ENCODE assay signal across 27 mouse cellular contexts in genomic region chr14:101714414-101714813, GRCm38 (mm10). TPM values are rescaled to one million over a fixed set of nuclear protein-coding genes. Genes with fewer than 3 reads are reported as not detected.
A peak's percentile ranks its signal among the peaks of the same experiment; 100 is the strongest.
DNase-seq lines count a peak whose midpoint lies in the region; ATAC-seq and TF ChIP-seq lines count a peak whose summit lies in the region.
"Had no signal": no experiment of that assay in that cellular context is flagged by ENCODE, and none has a peak within 500 bp of the region (broad histone marks: within the 10 kb centered on the region; RNA-seq: fewer than 3 reads in every experiment).

No protein-coding gene starts in this region.

- TF ChIP-seq EP300 in CH12.LX (IDR thresholded peaks at IDR 0.05; ENCODE audit: low read length): peak; percentile 30; the same call in 1 of the 2 replicates

- no peak for TF ChIP-seq RAD21 in CH12.LX (IDR thresholded peaks at IDR 0.05; ENCODE audit: low read depth, low read length)

- POLR2A ChIA-PET in Patski (lab: Charles Lee): no interaction called here

- H3K9ac ChIP-seq in kidney, embryonic 14.5 days (ENCODE audit: low read depth, low read length): no peak overlapping the region
- H3K9ac ChIP-seq in kidney, embryonic 16.5 days (replicated peaks; ENCODE audit: low read length): no peak overlapping the region
- H3K9ac ChIP-seq in CH12.LX (ENCODE audit: insufficient read depth, low read depth): no peak overlapping the region
- H3K9ac ChIP-seq in intestine, embryonic 16.5 days (ENCODE audit: low read depth, low read length): no peak overlapping the region
- H3K9ac ChIP-seq: embryonic facial prominence, embryonic 13.5 days; embryonic facial prominence, embryonic 15.5 days; forebrain, embryonic 12.5 days had no signal

- H3K36me3 ChIP-seq in kidney, embryonic 14.5 days (ENCODE audit: control insufficient read depth, insufficient read depth, low read length): no peaks in the 10 kb centered on the region
- no peaks in the 10 kb centered on the region for H3K36me3 ChIP-seq in kidney, embryonic 16.5 days (ENCODE audit: insufficient read depth, low read length)
- H3K36me3 ChIP-seq in CH12.LX (replicated peaks in 1 of 2; ENCODE audit: control insufficient read depth in 1 of 2, insufficient read depth in 1 of 2, low read length in 1 of 2): no peaks in the 10 kb centered on the region
- H3K36me3 ChIP-seq in intestine, embryonic 16.5 days (ENCODE audit: control insufficient read depth, insufficient read depth, low read length): no peaks in the 10 kb centered on the region
- H3K36me3 ChIP-seq: embryonic facial prominence, embryonic 13.5 days; embryonic facial prominence, embryonic 15.5 days; forebrain, embryonic 10.5 days; forebrain, embryonic 12.5 days; G1E had no signal

- H3K9me3 ChIP-seq in kidney, embryonic 14.5 days (ENCODE audit: control insufficient read depth, low read length): no peaks in the 10 kb centered on the region
- H3K9me3 ChIP-seq in kidney, embryonic 16.5 days (ENCODE audit: low read length): no peaks in the 10 kb centered on the region
- H3K9me3 ChIP-seq in CH12.LX (replicated peaks; ENCODE audit: low read length): no peaks in the 10 kb centered on the region
- no peaks in the 10 kb centered on the region for H3K9me3 ChIP-seq in intestine, embryonic 16.5 days (ENCODE audit: control insufficient read depth, low read length)
- H3K9me3 ChIP-seq: embryonic facial prominence, embryonic 13.5 days; embryonic facial prominence, embryonic 15.5 days; forebrain, embryonic 10.5 days; forebrain, embryonic 12.5 days had no signal

- no peak overlapping the region for H3K4me3 ChIP-seq in kidney, embryonic 14.5 days (ENCODE audit: low read length)
- H3K4me3 ChIP-seq in kidney, embryonic 16.5 days (ENCODE audit: low read length): no peak overlapping the region
- no peak overlapping the region for H3K4me3 ChIP-seq in CH12.LX (replicated peaks in 1 of 3; ENCODE audit: low read depth in 2 of 3, low read length in 2 of 3, poor library complexity in 1 of 3)
- no peak overlapping the region for H3K4me3 ChIP-seq in intestine, embryonic 16.5 days (ENCODE audit: low read length)
- H3K4me3 ChIP-seq: embryonic facial prominence, embryonic 13.5 days; embryonic facial prominence, embryonic 15.5 days; erythroblast, embryonic 14.5 days; forebrain, embryonic 10.5 days; forebrain, embryonic 12.5 days had no signal

- TF ChIP-seq CTCF in CH12.LX (conservative IDR thresholded peaks at IDR 0.05 in 1 of 2, IDR thresholded peaks at IDR 0.05 in 1 of 2; ENCODE audit: low read depth in 2 of 2, low read length in 2 of 2): no peak
- no peak for TF ChIP-seq CTCF in Patski (IDR thresholded peaks at IDR 0.05)

- 55% methylated on average over 2 of the region's 2 CpGs for WGBS in kidney, embryonic 14.5 days
- 61% methylated on average over 2 of the region's 2 CpGs for WGBS in kidney, embryonic 16.5 days
- WGBS in intestine, embryonic 16.5 days: 85% methylated on average over 2 of the region's 2 CpGs

- CTCF ChIA-PET in Patski (lab: Charles Lee): interaction anchor here (1.1 to 1.2 kb wide), 2 partner anchors 11 to 19 kb away, joined by 3 read pairs; no protein-coding TSS in a partner anchor

- no peaks in the 10 kb centered on the region for H3K4me1 ChIP-seq in kidney, embryonic 14.5 days (ENCODE audit: control insufficient read depth, insufficient read depth, low read length)
- H3K4me1 ChIP-seq in kidney, embryonic 16.5 days (ENCODE audit: insufficient read depth, low read length): peaks cover 4% of the 10 kb centered on the region; the same call in 1 of the 2 replicates
- H3K4me1 ChIP-seq in CH12.LX (ENCODE audit: control insufficient read depth in 1 of 2, insufficient read depth in 2 of 2): peaks cover 5 to 35% of the 10 kb centered on the region in 2 experiments; a peak in 2 of 4 replicates
- H3K4me1 ChIP-seq in intestine, embryonic 16.5 days (ENCODE audit: control insufficient read depth, insufficient read depth, low read length): no peaks in the 10 kb centered on the region
- H3K4me1 ChIP-seq: embryonic facial prominence, embryonic 13.5 days; embryonic facial prominence, embryonic 15.5 days; forebrain, embryonic 12.5 days had no signal

- H3K27me3 ChIP-seq in kidney, embryonic 14.5 days (ENCODE audit: control insufficient read depth, insufficient read depth, low read length): no peaks in the 10 kb centered on the region
- H3K27me3 ChIP-seq in kidney, embryonic 16.5 days (ENCODE audit: insufficient read depth, low read length): no peaks in the 10 kb centered on the region
- H3K27me3 ChIP-seq in CH12.LX (replicated peaks) (no peaks in the 10 kb centered on the region), Patski (no peaks in the 10 kb centered on the region)
- no peaks in the 10 kb centered on the region for H3K27me3 ChIP-seq in intestine, embryonic 16.5 days (replicated peaks; ENCODE audit: control insufficient read depth, insufficient read depth, low read length)
- H3K27me3 ChIP-seq: embryonic facial prominence, embryonic 13.5 days; embryonic facial prominence, embryonic 15.5 days; forebrain, embryonic 12.5 days had no signal

- dilution Hi-C loops in CH12.LX (cut with MboI; ENCODE audit: extremely low pct_ligation_motif_present, extremely low pct_unique_long_range_greater_than_20kb, low sequenced_read_pairs): no loop called here

- no peak overlapping the region for H3K27ac ChIP-seq in kidney, embryonic 14.5 days (ENCODE audit: low read depth, low read length)
- no peak overlapping the region for H3K27ac ChIP-seq in kidney, embryonic 16.5 days (ENCODE audit: low read length)
- no peak overlapping the region for H3K27ac ChIP-seq in CH12.LX (ENCODE audit: insufficient read depth, low read depth)
- no peak overlapping the region for H3K27ac ChIP-seq in intestine, embryonic 16.5 days (ENCODE audit: low read length)
- H3K27ac ChIP-seq: embryonic facial prominence, embryonic 13.5 days; embryonic facial prominence, embryonic 15.5 days; forebrain, embryonic 10.5 days; forebrain, embryonic 12.5 days had no signal

- DNase-seq in kidney, adult 9 months: no peak
- DNase-seq in kidney, postnatal 25 days: no peak
- DNase-seq in CH12.LX (ENCODE audit: extremely low read depth) (no peak), Patski (ENCODE audit: low read depth, low spot score) (no peak)
- DNase-seq: adrenal gland, adult 2 months; adrenal gland, postnatal 10 days; adrenal gland, postnatal 25 days; cerebellum, adult 11 months; cerebellum, adult 18-20 months; cerebellum, adult 8-10 months; cerebellum, adult 9-11 months; cerebellum, postnatal 14 days; cerebellum, postnatal 36 days; embryo, embryonic 11 days had no signal

- H3K4me2 ChIP-seq in kidney, embryonic 14.5 days (replicated peaks; ENCODE audit: low read depth, low read length): no peak overlapping the region
- no peak overlapping the region for H3K4me2 ChIP-seq in kidney, embryonic 16.5 days (replicated peaks; ENCODE audit: low read depth, low read length)
- H3K4me2 ChIP-seq in CH12.LX (ENCODE audit: insufficient read depth, low read depth, poor library complexity, severe bottlenecking): no peak overlapping the region
- H3K4me2 ChIP-seq in intestine, embryonic 16.5 days (ENCODE audit: low read depth, low read length): no peak overlapping the region
- H3K4me2 ChIP-seq: embryonic facial prominence, embryonic 13.5 days; embryonic facial prominence, embryonic 15.5 days; forebrain, embryonic 12.5 days had no signal

- no peak for TF ChIP-seq POLR2A in CH12.LX (IDR thresholded peaks at IDR 0.05; ENCODE audit: low read depth, low read length)

- no peaks in the 10 kb centered on the region for H3K79me2 ChIP-seq in CH12.LX (replicated peaks; ENCODE audit: control insufficient read depth, extremely low read depth, insufficient read depth, poor library complexity, severe bottlenecking)

- in situ Hi-C loops in CH12.LX (cut with MboI; ENCODE audit: low pct_ligation_motif_present, low pct_unique_long_range_greater_than_20kb, low sequenced_read_pairs) (no loop called here), Patski (cut with MboI; ENCODE audit: low pct_unique_long_range_greater_than_20kb) (no loop called here)

- peak; percentile 55; the same call in 1 of the 2 replicates for ATAC-seq in kidney, embryonic 14.5 days (ENCODE audit: low FRiP score, low TSS enrichment)
- peak; percentile 69; the same call in 1 of the 2 replicates for ATAC-seq in kidney, embryonic 16.5 days (ENCODE audit: low FRiP score, low TSS enrichment)
- ATAC-seq in Patski: peak; percentile 31
- no peak for ATAC-seq in intestine, embryonic 16.5 days
- ATAC-seq: forebrain, embryonic 14.5 days; forebrain, embryonic 16.5 days had no signal

TF ChIP-seq in CH12.LX, 34 proteins besides CTCF, POLR2A, EP300 and RAD21 (continues in another document):
- TF ChIP-seq JUN (IDR thresholded peaks at IDR 0.05; ENCODE audit: insufficient read depth, low read depth, low read length): no peak
- no peak for TF ChIP-seq BHLHE40 (IDR thresholded peaks at IDR 0.05; ENCODE audit: low read depth, low read length)
- TF ChIP-seq CHD2 (IDR thresholded peaks at IDR 0.05; ENCODE audit: low read length): no peak
- no peak for TF ChIP-seq KAT2A (IDR thresholded peaks at IDR 0.05; ENCODE audit: insufficient replicate concordance, low read length)
- TF ChIP-seq IRF4 (IDR thresholded peaks at IDR 0.05; ENCODE audit: low read depth, low read length): no peak
- TF ChIP-seq USF2 (conservative IDR thresholded peaks at IDR 0.05; ENCODE audit: low read depth, low read length): no peak
- no peak for TF ChIP-seq MAZ (IDR thresholded peaks at IDR 0.05; ENCODE audit: low read depth, low read length)
- no peak for TF ChIP-seq ELF1 (IDR thresholded peaks at IDR 0.05; ENCODE audit: low read depth, low read length)
- no peak for TF ChIP-seq SMC3 (IDR thresholded peaks at IDR 0.05; ENCODE audit: low read depth, low read length)
- no peak for TF ChIP-seq CHD1 (IDR thresholded peaks at IDR 0.05; ENCODE audit: low read depth, low read length)
- TF ChIP-seq MAFK (IDR thresholded peaks at IDR 0.05; ENCODE audit: insufficient replicate concordance, low read length): no peak

RNA-seq across cellular contexts. Expression of gene Gm9922, which starts 15.2 kb away (rescaled TPM):
- 1.6 and 3.0 TPM in 2 replicates for polyA plus RNA-seq in kidney, embryonic 14.5 days (2014; fragmentation: Nextera tagmentation; extraction: Ambion mirVana)
- 3.0 and 3.7 TPM in 2 replicates for polyA plus RNA-seq in kidney, embryonic 16.5 days (2015; fragmentation: Nextera tagmentation; extraction: Ambion mirVana)
- total RNA-seq in CH12.LX (2012; rRNA removed) (0.42 and 0.64 TPM in 2 replicates), CH12.LX (2014; rRNA removed) (not detected in 2 replicates)
- polyA plus RNA-seq in CH12.LX (2012; ENCODE audit: insufficient read length, low read depth) (0.76 TPM in 1 of 2 replicates, not detected in the other), Patski (2021) (3.2 TPM)
- 0.35 and 0.61 TPM in 2 replicates for polyA plus RNA-seq in intestine, embryonic 16.5 days (2015; fragmentation: Nextera tagmentation; extraction: Ambion mirVana)
- total RNA-seq: common myeloid progenitor, adult 5-6 weeks; G1E had no signal
- polyA plus RNA-seq: embryonic facial prominence, embryonic 11.5 days; erythroblast, embryonic 14.5 days; forebrain, embryonic 10.5 days; forebrain, embryonic 14.5 days; G1E had no signal

RNA-seq across cellular contexts. Expression of gene Lmo7, which starts 15.3 kb away (rescaled TPM):
- 6.2 and 11.6 TPM in 2 replicates for polyA plus RNA-seq in kidney, embryonic 14.5 days (2014; fragmentation: Nextera tagmentation; extraction: Ambion mirVana)
- 15.4 and 17.4 TPM in 2 replicates for polyA plus RNA-seq in kidney, embryonic 16.5 days (2015; fragmentation: Nextera tagmentation; extraction: Ambion mirVana)
- total RNA-seq in CH12.LX (2012; rRNA removed) (4.7 and 5.0 TPM in 2 replicates), CH12.LX (2014; rRNA removed) (8.3 and 8.8 TPM in 2 replicates)
- polyA plus RNA-seq in CH12.LX (2012; ENCODE audit: insufficient read length, low read depth) (11.9 and 17.2 TPM in 2 replicates), Patski (2021) (60.7 TPM)
- 19.4 and 21.8 TPM in 2 replicates for polyA plus RNA-seq in intestine, embryonic 16.5 days (2015; fragmentation: Nextera tagmentation; extraction: Ambion mirVana)
- polyA plus RNA-seq: G1E had no signal
